Mouse (Mus musculus) heart, adult 2 months (tissue): ENCODE data around the gene Synpr.

Experiments
- CTCF ChIP-seq: fragments of 200-600 bp; IDR thresholded peaks from 2 replicates; pipeline ENCODE4 v1.8.1; 2022; ENCODE audit warnings: antibody characterized with exemption, mild to moderate bottlenecking, moderate library complexity
- POLR2A ChIP-seq: fragments of 200-500 bp; IDR thresholded peaks from 2 replicates; pipeline ENCODE4 v1.6.1; 2011; ENCODE audit warnings: mild to moderate bottlenecking, low read depth, low read length, control low read depth; ENCODE audit not compliant: insufficient read depth

- TF ChIP-seq CTCF (no peak), POLR2A (no peak)
Measured at GRCm38 (mm10) chr14:13551209-13551608, 266.6 kb downstream of the Synpr start.
